Mouse (Mus musculus): ENCODE results near the gene Apoh.

The Apoh gene

DNA sequence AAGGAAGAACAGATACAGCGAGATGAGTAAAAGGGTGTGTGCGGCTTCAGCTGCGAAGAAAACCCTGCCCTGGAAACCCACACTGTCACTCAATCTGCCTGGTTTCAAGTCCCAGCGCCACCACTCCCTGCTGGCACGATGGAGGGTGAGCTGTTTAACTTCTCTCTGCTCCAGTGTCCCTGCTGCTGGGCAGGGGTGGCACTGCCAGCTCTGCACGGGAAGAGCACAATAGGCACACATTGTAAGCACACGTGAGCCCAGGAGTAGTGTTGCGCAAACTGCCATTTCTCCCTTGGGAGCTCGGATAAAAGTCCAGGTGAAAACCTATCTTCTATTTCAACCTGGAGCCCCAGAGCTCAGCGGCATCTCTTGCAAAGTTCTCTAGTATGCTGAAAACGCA is 12.3 kb upstream of the Apoh start:
- in situ Hi-C loops (cut with MboI; ENCODE audit: unreplicated experiment in 2 of 2): no loop called here

DNA sequence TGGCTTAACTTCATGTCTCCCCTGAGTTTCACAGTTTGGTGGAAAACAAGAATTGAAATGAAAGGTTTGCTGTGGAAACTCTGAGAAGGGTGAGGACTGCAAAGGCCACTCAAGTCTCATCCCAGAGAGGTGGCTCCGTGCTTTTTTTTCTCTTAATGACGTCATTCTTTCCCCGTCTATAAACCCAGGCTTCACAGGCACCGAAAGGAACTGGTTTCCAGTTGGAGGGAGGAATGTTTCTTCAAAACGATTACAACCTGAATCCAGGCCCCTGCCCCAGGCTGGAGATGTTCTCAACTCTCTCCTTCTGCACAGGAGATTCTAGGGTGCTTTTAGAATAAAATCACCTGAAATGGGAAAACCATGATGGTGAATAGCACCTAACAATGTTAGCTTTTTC is 10.1 kb upstream of the Apoh start:
- in situ Hi-C loops (cut with MboI; ENCODE audit: unreplicated experiment in 2 of 2): no loop called here

DNA sequence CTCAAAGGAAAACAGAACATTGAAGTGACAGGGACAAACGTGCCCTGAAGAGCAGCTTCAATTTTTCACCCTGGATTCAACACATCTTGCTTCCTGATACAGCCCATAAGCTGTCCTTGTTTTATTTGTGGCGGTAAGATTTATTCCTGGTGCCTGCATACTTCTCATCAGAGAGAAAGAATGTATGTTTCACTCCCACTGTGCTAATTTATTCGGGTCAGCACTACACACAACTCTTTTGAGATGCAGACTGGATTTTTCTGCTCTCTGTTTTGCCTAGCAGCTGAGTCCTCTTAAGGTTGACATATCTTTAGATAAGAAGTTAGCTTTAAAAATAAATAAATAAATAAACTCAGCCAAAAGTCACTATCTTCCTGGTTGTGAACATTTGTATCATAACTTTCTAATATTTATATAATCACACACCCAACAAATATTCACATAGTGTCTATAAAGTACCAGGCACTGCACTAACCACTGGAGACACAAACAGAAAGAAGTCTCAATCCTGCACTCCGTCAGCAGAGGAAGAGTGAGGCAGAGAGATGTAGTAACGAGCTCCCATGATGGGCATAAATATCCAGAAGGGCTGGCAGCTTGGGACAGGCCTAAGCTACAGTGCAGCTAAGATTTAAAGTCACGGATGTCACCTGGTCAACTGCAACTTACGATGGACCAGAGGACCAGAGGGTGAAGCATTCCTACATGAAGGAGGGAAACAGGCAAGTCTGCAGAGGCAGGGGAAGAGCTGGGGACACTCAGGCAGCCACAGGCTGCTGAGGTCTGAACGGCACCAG is 9.4 kb upstream of the Apoh start:
- in situ Hi-C loops (cut with MboI; ENCODE audit: unreplicated experiment in 2 of 2): no loop called here

DNA sequence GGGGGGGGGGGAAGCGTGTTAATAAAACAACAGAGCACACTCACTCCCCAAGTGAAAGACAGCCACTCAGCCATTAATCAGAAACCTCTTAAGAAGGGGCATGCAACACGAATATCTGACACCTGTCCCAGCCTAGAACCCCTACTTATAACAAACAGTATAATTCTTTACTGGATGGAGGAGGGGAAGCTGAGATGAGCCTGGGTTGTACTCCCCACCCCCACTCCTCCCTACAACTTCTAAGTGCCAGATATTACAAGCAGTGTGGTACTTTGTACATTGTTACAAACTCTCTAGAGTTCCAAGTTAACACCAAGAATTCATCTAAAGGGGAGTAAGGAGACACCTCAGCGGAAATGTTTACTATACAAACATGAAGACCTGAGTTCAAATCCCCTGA is 8.5 kb upstream of the Apoh start:
- in situ Hi-C loops (cut with MboI; ENCODE audit: unreplicated experiment in 2 of 2): no loop called here

DNA sequence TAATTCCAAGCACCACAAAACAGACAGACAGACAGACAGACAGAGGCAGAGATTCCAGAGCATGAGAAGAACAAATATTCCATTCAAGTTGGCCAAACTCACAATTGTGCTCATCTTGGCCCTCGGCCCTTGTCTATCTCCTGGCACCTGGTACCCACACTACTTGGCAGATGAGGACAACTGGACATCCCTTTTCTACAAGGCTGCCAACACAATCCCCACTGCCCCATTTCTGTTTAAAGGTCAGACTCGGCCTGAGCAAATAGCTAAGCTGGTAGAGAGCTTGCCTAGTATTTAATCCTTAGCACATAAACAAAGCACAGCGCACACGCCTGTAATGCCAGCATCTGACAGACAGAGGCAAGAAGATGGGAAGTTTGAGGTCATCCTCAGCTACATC is 7.6 kb upstream of the Apoh start:
- in situ Hi-C loops (cut with MboI; ENCODE audit: unreplicated experiment in 2 of 2): no loop called here

DNA sequence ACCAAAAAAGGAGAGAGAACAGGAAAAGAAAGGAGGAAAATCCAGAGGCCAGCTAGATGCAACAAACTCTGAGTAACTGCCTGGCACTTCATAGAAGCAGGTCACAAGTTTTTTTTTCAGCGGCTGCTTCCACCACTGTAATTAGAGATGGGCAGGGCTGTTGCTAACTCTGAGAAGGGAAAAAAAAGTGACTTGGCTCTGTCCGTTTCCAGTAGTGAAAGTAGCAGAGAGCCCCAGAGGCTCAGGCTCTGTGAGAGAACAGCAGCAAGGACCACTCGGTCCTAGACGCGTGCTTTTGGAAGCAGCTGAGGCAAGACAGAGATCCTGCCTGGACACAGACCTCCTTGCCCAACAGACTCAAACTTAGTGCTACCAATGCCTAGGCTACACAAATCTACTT is 6.7 kb upstream of the Apoh start:
- in situ Hi-C loops (cut with MboI; ENCODE audit: unreplicated experiment in 2 of 2): no loop called here

DNA sequence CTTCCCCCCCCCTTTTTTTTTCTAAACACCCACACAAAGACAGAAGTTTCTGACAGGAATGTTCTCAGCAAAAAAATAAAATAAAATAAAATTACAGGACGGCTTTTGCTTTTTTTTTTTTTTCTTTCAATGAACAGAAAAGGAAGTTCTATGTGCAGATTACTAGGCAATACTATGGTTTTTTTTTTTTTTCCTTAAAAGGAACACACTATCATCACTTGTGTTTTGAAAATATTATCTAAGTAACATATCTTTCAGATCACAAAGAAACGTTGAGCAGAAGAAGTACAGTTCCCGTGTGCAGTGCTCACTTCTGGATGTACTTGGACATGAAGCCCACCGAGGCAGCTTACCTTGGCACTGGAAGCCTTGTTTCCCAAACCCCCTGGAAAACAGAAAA is 2.9 kb upstream of the Apoh start:
- in situ Hi-C loops (cut with MboI; ENCODE audit: unreplicated experiment in 2 of 2): loop anchor here in 1 of 2 experiments (10.0 kb wide), 1 partner anchor 205 kb away; no protein-coding TSS in a partner anchor

DNA sequence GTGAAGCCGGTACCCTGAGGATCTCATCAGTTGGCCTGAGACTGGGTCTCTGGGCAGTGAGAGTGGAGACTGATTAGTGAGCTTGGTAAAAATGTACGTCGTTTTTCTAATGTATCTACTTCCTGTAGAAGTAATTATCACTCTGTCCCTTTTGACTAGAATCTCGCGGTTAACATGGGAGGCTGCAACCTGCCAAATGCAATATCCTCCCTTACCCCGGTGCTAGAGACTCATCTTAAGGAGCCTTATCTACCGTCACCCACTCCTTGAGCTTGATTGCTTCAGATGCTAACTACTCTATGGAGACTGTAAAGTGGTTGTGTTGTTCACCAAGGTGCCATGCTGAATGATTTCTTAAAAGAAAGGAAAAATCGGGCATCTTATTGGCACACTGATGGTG is 1.4 kb upstream of the Apoh start:
- in situ Hi-C loops (cut with MboI; ENCODE audit: unreplicated experiment in 2 of 2): loop anchor here in 1 of 2 experiments (10.0 kb wide), 1 partner anchor 207 kb away; no protein-coding TSS in a partner anchor

DNA sequence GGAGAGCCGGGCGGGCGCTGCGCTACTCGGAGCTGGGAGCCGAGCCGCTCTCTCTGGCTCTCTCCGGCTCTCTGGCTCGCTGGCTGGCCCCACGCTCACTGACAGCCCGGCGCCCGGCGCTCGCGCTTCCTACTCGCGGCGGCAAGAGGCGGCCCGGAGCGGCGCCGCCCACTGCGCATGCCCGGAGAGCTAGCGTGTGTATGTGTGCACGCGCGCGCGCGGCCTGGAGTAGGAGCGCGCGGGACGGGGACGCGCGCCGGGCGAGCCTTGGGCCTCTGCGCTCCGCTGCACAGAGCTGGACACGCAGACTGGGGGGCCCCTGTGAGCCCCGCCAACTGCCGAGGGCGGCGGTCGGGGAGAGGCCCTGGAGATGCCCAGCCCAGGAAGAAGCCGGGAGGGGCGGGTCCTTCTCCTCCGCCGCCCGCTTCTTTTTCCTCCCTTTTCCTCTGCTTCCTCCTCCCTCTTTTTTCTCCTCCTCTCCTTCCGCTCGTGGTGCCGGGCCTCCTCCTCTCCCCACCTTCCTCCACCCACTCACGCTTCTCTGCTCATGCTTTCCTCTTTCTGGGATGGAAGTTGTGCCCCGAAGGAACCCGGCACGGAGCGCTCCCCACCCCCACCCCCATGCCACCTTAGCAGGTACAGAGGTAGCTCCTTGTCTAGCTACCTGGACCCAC is 772 bp downstream of the Apoh start, which contains the start of gene Prkca:
TSS of gene Prkca (minus strand) at position 140 of the 674 bp plus-strand sequence.
- in situ Hi-C loops (cut with MboI; ENCODE audit: unreplicated experiment in 2 of 2): loop anchor here in 1 of 2 experiments (10.0 kb wide), 1 partner anchor 209 kb away; no protein-coding TSS in a partner anchor

DNA sequence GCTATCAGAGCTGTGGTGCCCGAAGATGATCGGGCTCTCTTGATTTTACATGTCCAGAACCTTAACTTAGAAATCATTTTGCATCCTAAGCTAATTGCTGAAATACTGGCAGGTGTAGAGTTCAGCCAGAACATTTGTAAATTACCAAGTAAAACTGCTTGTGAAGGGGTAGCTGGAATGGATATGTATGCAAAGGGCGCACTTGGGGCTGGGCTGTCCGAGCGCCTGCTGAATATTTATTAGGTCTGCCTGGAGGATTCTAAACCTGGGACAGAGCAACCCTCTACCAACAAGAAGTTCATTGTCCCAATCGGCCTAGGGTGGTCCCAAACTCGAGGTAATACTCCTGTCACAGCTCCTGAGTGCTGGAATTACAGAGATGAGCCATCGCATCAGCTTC is 1.6 kb downstream of the Apoh start:
- in situ Hi-C loops (cut with MboI; ENCODE audit: unreplicated experiment in 2 of 2): loop anchor here in 1 of 2 experiments (10.0 kb wide), 1 partner anchor 210 kb away; no protein-coding TSS in a partner anchor

DNA sequence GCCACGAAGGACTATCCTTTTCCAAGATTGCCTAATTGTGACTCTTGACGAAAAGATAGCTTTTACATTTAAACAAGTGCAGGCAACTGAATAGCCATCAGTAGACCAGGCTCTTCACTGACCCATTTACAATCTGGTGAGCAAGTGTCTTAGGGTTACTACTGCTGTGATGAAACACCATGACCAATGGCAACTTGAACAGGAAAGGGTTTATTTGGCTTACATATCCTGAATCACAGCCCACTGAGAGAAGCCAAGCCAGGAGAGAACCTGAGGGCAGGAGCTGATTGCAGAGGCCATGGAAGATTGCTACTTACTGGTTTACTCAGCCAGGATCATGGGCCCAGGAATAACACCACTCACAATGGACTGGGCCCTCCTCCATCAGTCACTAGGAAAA is 2.2 kb downstream of the Apoh start:
- in situ Hi-C loops (cut with MboI; ENCODE audit: unreplicated experiment in 2 of 2): loop anchor here in 1 of 2 experiments (10.0 kb wide), 1 partner anchor 211 kb away; no protein-coding TSS in a partner anchor

DNA sequence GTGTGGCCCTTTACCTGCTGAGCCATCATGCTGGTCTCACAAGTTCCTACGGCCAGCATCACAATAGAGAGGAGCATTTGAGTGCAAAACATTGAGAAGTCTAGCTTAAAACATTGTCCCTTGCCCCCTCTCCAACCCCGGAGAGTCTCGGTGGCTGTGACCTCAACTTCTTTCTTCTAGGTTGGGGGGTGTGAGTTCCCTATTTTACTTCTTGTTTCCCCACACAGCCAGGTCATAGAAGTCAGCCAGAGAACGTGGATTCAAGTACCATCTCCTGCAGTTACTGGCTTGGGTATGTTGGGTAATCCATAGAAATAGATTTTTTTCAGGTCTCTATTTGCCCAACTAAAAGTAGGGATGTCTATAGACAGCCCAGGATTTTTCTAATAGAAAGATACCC is 7.6 kb downstream of the Apoh start:
- in situ Hi-C loops (cut with MboI; ENCODE audit: unreplicated experiment in 2 of 2): no loop called here

DNA sequence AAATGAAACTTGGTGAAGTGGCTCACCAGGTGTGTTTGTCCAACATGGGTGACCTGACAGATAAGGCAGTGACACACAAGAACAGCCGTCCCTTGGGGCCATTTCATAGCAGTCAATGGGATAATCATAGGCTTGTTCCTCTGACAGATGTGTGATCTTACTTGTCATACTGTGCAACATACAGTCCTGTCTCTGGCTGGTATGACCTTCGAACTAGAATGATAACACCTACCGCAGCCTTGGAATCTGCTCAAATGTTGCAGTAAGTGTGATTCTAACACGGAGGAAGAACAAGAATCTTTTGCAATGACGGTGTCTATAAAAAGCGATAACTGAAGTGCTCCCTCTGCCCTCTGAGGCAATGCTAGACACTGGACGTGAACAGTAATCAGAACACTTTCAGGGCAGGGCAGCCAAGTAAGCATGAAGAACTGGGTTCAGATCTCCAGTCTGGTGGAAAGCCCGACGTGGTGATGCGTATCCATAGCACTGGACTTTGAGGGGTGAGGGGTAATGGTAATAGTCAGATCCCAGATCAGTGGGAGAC is 9.8 kb downstream of the Apoh start:
- in situ Hi-C loops (cut with MboI; ENCODE audit: unreplicated experiment in 2 of 2): no loop called here

DNA sequence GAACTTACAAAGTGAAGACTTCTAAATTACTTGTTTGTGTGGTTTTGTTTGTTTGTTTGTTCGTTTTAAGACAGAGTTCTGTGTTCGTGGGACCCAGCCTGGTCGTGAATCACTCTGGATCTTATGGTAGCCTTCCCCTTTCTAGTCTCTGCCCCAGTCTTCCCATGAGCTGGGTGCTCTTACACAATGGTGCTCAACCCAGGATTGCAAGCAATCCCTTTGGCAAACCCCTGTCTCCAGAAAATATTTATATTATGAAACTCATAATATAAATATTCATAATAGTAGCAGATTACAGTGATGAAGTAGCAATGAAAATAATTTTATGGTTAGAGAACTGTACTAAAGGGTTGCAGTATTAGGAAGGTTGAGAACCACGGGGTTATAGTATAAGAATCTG is 12.9 kb downstream of the Apoh start:
- in situ Hi-C loops (cut with MboI; ENCODE audit: unreplicated experiment in 2 of 2): no loop called here

DNA sequence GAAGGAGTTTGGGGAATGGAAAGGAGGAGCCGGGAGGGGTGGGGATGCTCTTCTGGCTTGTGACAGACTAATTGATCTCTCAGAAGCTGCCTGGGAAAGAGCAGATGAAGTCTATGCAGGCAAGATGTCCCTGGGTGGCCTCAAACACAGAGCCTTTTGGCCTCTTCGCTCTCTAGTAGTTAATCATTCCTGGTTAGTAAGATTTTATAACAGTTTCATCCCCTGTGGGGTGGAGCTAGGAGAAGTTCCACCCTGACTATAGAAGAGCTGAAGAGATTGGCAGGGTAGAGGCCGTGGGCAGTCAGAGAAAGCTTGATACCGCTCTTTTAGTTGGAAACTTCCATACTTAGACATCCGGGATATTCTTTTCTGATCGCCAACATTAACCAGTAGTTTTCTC is 15.8 kb downstream of the Apoh start:
- in situ Hi-C loops (cut with MboI; ENCODE audit: unreplicated experiment in 2 of 2): no loop called here

DNA sequence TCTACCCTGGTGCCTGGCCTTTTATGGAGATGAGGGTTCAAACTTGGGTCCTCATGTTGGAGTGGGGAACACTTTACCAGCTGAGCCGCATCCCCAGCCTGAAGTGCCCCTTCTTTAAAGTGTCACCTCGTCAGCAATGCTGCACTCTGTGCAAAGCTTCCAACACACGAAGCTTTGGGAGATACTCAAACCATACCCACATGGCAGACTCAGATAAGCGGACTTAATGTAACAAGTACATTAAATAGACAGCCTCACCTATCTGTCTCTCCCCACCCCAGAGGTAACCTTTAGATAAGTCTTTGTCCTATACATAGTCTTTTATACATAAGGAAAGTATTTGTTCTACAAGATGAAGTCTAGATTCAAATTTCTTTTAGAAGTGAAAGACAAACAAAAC is 17.8 kb downstream of the Apoh start:
- in situ Hi-C loops (cut with MboI; ENCODE audit: unreplicated experiment in 2 of 2): no loop called here

DNA sequence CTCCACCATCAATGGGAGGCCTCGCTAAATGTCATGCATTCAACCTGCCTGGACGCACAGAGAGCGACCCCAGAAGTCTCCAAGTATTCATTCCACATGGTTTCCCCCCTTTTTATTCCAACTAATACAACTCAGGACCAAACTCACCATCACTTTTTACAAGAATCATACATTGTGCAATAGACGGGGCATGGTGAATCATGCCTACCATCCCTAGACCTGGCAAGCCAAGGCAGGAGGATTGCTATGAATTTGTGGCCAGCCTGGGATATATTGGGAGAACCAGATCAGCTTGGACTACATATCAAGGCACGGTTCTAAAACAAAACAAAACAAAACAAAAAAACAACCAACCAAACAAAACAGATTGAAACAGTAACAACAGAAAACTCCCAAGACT is 19.8 kb downstream of the Apoh start:
- in situ Hi-C loops (cut with MboI; ENCODE audit: unreplicated experiment in 2 of 2): no loop called here

DNA sequence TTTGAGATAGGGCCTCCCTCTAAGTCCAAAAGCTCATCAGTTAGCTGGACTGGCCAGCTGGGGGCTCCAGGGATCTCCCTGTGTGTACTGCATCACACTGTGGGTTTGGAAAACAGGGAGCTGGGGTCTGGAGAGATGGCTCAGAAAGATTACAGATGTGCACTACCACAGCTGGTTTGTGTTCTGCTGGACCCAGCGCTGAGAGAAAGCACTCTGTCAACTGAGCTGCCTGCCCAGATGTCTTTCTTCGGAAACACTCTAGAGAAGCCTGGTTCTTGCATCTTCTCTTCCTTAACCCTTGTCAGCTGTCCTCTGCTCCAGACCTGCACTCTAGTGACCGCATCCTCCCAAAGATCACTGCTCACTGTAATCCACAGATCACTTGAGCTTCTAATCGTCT is 20.8 kb downstream of the Apoh start:
- in situ Hi-C loops (cut with MboI; ENCODE audit: unreplicated experiment in 2 of 2): no loop called here

DNA sequence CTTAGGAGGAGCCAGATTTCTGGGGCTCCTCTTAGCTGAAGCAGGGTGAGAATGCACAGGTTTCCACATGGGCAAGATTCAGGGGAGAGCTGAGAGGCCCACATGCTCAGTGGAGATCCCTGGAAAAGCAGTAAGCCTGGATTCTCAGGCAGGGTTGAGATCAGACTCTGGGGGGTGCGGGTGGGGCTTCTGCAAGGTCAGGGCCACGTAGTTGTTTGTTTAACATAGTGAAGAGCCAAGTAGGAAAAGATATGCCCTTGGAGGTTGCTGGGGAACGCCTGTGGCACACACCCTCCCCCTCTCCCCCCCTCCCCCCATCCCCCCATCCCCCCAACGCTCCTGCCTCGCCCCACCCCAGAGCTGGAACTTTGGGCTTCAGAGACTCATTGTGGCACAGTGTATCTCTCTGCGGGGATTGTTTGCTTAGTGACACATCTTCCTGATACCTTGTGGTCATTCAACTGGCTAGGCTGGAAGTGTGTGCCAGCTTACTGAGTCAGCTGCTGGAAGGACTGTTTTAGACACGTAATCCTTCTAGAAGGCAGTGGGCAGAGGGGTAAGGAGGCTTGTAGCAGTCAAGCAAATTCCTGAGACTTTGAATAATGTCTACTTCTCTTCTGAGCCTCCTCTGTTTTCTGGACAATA is 21.9 kb downstream of the Apoh start:
- in situ Hi-C loops (cut with MboI; ENCODE audit: unreplicated experiment in 2 of 2): no loop called here

DNA sequence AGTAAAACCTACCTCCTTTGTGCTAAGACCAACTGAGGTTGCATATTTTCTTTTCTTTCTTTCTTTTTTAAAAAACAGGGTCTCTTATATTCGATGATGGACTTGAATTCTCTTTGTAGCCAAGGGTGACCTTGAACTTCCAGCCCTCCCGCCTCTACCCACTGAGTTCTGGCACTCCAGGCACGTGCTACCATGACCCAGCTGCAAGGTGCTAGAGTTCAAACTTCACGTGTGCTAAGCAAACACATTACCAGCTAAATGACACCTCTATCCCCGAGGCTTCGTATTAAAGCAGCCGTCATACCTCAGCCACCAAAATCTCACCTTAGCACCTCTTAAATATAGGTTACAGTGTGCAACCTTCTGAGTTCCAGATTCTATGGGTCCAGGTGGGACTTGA is 22.4 kb downstream of the Apoh start:
- in situ Hi-C loops (cut with MboI; ENCODE audit: unreplicated experiment in 2 of 2): no loop called here

DNA sequence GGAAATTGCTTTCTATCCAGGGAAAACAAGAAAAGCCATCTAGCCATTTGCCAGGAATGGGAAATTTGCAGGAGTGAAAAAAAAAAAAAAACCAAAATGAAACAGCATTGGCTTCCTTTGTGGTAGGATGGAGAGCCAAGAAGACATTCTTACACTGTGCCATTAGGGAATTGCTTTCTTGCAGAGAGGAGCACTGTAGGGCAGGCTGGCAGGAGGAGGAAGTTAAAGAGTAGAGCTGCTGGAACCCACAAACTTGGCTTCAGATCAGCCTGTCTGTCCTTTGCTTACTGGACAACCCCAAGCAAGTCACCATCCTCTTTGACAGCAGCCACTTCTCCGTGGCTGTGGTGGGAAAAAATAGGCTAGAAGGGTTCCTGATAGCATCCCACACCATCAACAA is 23.9 kb downstream of the Apoh start:
- in situ Hi-C loops (cut with MboI; ENCODE audit: unreplicated experiment in 2 of 2): no loop called here

All from v-Abl transformed pro-B cells (cell line).